Mouse (Mus musculus): Measurements from ENCODE around the gene Icam4. TPM values are rescaled to one million over a fixed set of nuclear protein-coding genes. Genes with fewer than 3 reads are reported as not detected.
"Not testable (repeated sequence)": the region's sequence is repeated elsewhere in the genome, so short reads cannot be mapped to it uniquely, and the experiment has no call there.

Gene Icam4
- polyA plus RNA-seq, 1 experiment from 2014 or later = 2.5 TPM

- Histone ChIP-seq H3K27ac (no peak overlapping the region), H3K27me3 (peaks cover 87% of the 10 kb centered on the region), H3K9me3 (peaks cover 7% of the 10 kb centered on the region; the same call in 1 of the 2 replicates), H3K4me3 (peak overlapping the region; percentile 37), H3K4me2 (replicated peaks) (peak overlapping the region; percentile 64), H3K4me1 (peaks cover 38% of the 10 kb centered on the region; the same call in 1 of the 2 replicates), H3K36me3 (no peaks in the 10 kb centered on the region), H3K9ac (peak overlapping the region; percentile 41; the same call in 1 of the 2 replicates)
- 3% methylated on average over 31 of the region's 31 CpGs for WGBS
- ATAC-seq (ENCODE audit: insufficient number of reproducible peaks, insufficient read depth, low FRiP score, low TSS enrichment) = no peak
Observed at GRCm38 (mm10) chr9:21037481-21037891, 8.3 kb downstream of the Icam4 start.

GRCm38 (mm10) chr9:21039779-21040178 lies 10.6 kb downstream of the Icam4 start:
- peaks cover 66% of the 10 kb centered on the region for H3K27me3 ChIP-seq
- no peak overlapping the region for H3K9ac ChIP-seq
- ATAC-seq (ENCODE audit: insufficient number of reproducible peaks, insufficient read depth, low FRiP score, low TSS enrichment) = no peak
- H3K36me3 ChIP-seq = no peaks in the 10 kb centered on the region
- no peak overlapping the region for H3K27ac ChIP-seq
- H3K4me1 ChIP-seq = peaks cover 23% of the 10 kb centered on the region; the same call in 1 of the 2 replicates
- 70% methylated on average over 3 of the region's 3 CpGs for WGBS
- H3K4me2 ChIP-seq (replicated peaks) = no peak overlapping the region
- peaks cover 7% of the 10 kb centered on the region; the same call in 1 of the 2 replicates for H3K9me3 ChIP-seq
- no peak overlapping the region for H3K4me3 ChIP-seq

DNA sequence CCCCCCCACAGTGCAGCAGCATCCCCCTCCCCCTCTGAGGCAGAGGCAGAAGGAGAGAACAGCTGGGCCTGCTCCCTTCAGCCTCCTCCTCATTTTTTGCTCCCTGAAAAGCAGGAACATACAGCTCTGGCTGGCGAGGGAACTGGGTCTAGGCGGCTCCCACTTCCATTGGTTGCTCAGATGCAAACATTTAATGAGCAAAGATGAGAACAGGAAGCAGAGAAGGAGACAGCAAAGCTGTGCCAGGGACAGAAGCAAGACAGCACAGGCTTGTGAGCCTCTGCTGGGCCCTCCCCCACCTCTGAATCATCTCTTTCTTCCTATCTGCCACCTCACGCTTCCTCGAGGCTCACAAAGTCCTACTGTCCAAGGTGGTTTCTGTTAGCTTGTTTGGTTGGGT lies 12.1 kb downstream of the Icam4 start:
- H3K27ac ChIP-seq = no peak overlapping the region
- H3K27me3 ChIP-seq = peaks cover 52% of the 10 kb centered on the region
- WGBS = 34% methylated on average over 4 of the region's 4 CpGs
- H3K4me2 ChIP-seq (replicated peaks) = no peak overlapping the region
- H3K36me3 ChIP-seq = no peaks in the 10 kb centered on the region
- peaks cover 23% of the 10 kb centered on the region; the same call in 1 of the 2 replicates for H3K4me1 ChIP-seq
- no peak overlapping the region for H3K4me3 ChIP-seq
- ATAC-seq (ENCODE audit: insufficient number of reproducible peaks, insufficient read depth, low FRiP score, low TSS enrichment) = no peak
- H3K9ac ChIP-seq = no peak overlapping the region
- peaks cover 7% of the 10 kb centered on the region; the same call in 1 of the 2 replicates for H3K9me3 ChIP-seq

- no peak overlapping the region for H3K4me3 ChIP-seq
- no peak overlapping the region for H3K27ac ChIP-seq
- H3K9me3 ChIP-seq = peaks cover 7% of the 10 kb centered on the region; the same call in 1 of the 2 replicates
- H3K4me2 ChIP-seq (replicated peaks) = no peak overlapping the region
- no peaks in the 10 kb centered on the region for H3K36me3 ChIP-seq
- peaks cover 31% of the 10 kb centered on the region for H3K27me3 ChIP-seq
- WGBS = 91% methylated on average over 4 of the region's 4 CpGs
- H3K4me1 ChIP-seq = peaks cover 7% of the 10 kb centered on the region; the same call in 1 of the 2 replicates
- H3K9ac ChIP-seq = no peak overlapping the region
- no peak for ATAC-seq (ENCODE audit: insufficient number of reproducible peaks, insufficient read depth, low FRiP score, low TSS enrichment)
Observed at GRCm38 (mm10) chr9:21043563-21043962, 14.4 kb downstream of the Icam4 start.

DNA sequence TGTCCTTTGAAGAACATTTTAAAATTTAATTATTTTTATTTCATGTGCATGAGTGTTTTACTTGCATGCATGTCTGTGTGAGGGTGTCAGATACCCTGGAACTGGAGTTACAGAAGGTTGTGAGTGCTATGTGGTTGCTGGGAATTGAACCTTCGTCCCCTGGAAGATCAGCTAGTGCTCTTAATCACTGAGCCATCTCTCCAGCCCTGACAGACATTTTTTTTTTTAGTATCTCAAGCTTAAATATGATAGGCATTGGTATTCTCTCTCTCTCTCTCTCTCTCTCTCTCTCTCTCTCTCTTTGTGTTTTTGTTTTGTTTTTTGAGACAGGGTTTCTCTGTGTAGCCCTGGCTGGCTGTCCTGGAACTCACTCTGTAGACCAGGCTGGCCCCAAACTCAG lies 15.6 kb downstream of the Icam4 start:
- H3K4me1 ChIP-seq; H3K27ac ChIP-seq; H3K9ac ChIP-seq; H3K36me3 ChIP-seq; ATAC-seq (ENCODE audit: insufficient number of reproducible peaks, insufficient read depth, low FRiP score, low TSS enrichment); H3K9me3 ChIP-seq; H3K4me3 ChIP-seq; H3K4me2 ChIP-seq (replicated peaks): not testable (repeated sequence)
- peaks cover 19% of the 10 kb centered on the region for H3K27me3 ChIP-seq
- WGBS = 58% methylated on average over 1 of the region's 1 CpGs

- Histone ChIP-seq H3K4me1 (peaks cover 7% of the 10 kb centered on the region; the same call in 1 of the 2 replicates), H3K9me3 (no peaks in the 10 kb centered on the region), H3K27ac (no peak overlapping the region), H3K4me3 (no peak overlapping the region), H3K36me3 (no peaks in the 10 kb centered on the region), H3K4me2 (replicated peaks) (no peak overlapping the region), H3K27me3 (peaks cover 14% of the 10 kb centered on the region), H3K9ac (no peak overlapping the region)
- ATAC-seq (ENCODE audit: insufficient number of reproducible peaks, insufficient read depth, low FRiP score, low TSS enrichment) = no peak
- 79% methylated on average over 3 of the region's 3 CpGs for WGBS
Observed at GRCm38 (mm10) chr9:21045235-21045634, 16.1 kb downstream of the Icam4 start.

GRCm38 (mm10) chr9:21051578-21051977 lies 22.4 kb downstream of the Icam4 start:
- Histone ChIP-seq H3K27me3 (no peaks in the 10 kb centered on the region), H3K27ac (no peak overlapping the region), H3K4me3 (no peak overlapping the region), H3K9ac (no peak overlapping the region), H3K4me2 (replicated peaks) (no peak overlapping the region), H3K9me3 (no peaks in the 10 kb centered on the region), H3K4me1 (no peaks in the 10 kb centered on the region), H3K36me3 (no peaks in the 10 kb centered on the region)
- 68% methylated on average over 10 of the region's 10 CpGs for WGBS
- ATAC-seq (ENCODE audit: insufficient number of reproducible peaks, insufficient read depth, low FRiP score, low TSS enrichment) = no peak

DNA sequence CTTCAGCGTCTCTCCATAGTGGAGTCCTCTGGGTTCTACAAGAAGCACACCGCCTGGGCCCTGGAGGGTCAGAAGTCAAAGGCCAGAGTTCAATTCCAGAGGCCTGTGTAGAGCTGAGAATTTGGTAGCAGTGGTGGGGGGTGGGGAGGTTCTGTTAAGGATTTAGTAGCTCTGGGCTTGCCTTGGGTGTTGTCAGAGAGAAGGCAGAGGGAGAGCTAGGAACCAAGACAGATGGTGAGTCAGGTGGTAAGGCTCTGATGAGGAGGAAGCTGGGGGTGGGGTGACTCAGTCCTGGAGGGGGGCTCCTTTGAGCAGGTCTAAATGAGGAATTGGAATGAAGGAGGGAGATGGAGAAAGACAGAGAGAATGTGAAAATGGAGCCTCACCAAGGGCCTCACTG lies 33.8 kb downstream of the Icam4 start:
- no peak overlapping the region for H3K27ac ChIP-seq
- H3K9me3 ChIP-seq = no peaks in the 10 kb centered on the region
- H3K9ac ChIP-seq = no peak overlapping the region
- no peaks in the 10 kb centered on the region for H3K27me3 ChIP-seq
- H3K4me3 ChIP-seq = no peak overlapping the region
- WGBS = 66% methylated on average over 2 of the region's 2 CpGs
- H3K4me1 ChIP-seq = no peaks in the 10 kb centered on the region
- no peak overlapping the region for H3K4me2 ChIP-seq (replicated peaks)
- ATAC-seq (ENCODE audit: insufficient number of reproducible peaks, insufficient read depth, low FRiP score, low TSS enrichment) = no peak
- H3K36me3 ChIP-seq = peaks cover 33% of the 10 kb centered on the region

DNA sequence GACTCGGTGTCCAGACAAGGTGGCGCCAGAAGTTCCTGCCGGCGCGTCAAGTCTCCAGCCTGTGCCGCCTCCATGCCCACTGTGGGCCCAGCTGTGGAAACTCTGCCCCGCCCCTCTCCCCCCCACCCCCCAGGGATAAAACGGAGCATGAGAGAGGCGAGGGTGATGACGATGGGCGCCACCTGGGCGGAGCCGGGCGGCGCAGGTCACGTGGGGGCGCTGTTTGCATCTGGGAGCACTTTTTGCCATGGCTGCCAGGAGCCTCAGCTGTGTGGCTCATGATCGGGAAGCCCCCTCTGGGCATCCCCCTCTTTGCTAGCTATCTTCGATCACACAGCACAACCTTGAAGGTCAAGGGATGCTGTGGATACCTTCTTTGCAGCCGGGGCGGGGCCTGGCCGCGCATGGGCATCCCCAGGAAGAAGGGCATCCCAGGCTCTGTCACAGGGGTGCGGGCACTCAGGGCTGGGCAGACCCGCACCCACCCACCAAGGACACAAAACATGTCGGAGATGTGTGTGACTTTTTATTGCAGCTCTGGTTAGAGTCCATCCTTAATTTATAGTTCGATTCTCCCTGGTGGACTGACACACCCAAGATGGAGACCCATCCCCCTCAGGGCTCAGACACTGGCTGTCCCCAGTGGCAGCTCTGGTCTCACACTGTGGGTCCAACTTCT lies 38.0 kb downstream of the Icam4 start, which contains the start of gene Zglp1:
Gene Zglp1, minus strand, starts transcription at position 88 of the 679 bp plus-strand sequence.
- H3K4me2 ChIP-seq (replicated peaks) = no peak within 1 kb of the TSS
- H3K36me3 ChIP-seq = peaks cover 50% of the 10 kb centered on the region
- no peaks in the 10 kb centered on the region for H3K27me3 ChIP-seq
- no peaks in the 10 kb centered on the region for H3K9me3 ChIP-seq
- ATAC-seq (ENCODE audit: insufficient number of reproducible peaks, insufficient read depth, low FRiP score, low TSS enrichment) = no peak
- no peak within 1 kb of the TSS for H3K27ac ChIP-seq
- no peak within 1 kb of the TSS for H3K9ac ChIP-seq
- H3K4me1 ChIP-seq = peaks cover under 1% of the 10 kb centered on the region; the same call in 1 of the 2 replicates
- H3K4me3 ChIP-seq = no peak within 1 kb of the TSS
- WGBS = 77% methylated on average over 27 of the region's 27 CpGs

- H3K27ac ChIP-seq = no peak overlapping the region
- no peak for ATAC-seq (ENCODE audit: insufficient number of reproducible peaks, insufficient read depth, low FRiP score, low TSS enrichment)
- peaks cover 6% of the 10 kb centered on the region for H3K4me1 ChIP-seq
- H3K9ac ChIP-seq = peak overlapping the region; percentile 77
- peak overlapping the region; percentile 78 for H3K4me2 ChIP-seq (replicated peaks)
- no peaks in the 10 kb centered on the region for H3K9me3 ChIP-seq
- H3K27me3 ChIP-seq = no peaks in the 10 kb centered on the region
- 15% methylated on average over 4 of the region's 4 CpGs for WGBS
- peaks cover 50% of the 10 kb centered on the region for H3K36me3 ChIP-seq
- peak overlapping the region; percentile 89 for H3K4me3 ChIP-seq
Observed at GRCm38 (mm10) chr9:21072641-21073040, 43.5 kb downstream of the Icam4 start.

DNA sequence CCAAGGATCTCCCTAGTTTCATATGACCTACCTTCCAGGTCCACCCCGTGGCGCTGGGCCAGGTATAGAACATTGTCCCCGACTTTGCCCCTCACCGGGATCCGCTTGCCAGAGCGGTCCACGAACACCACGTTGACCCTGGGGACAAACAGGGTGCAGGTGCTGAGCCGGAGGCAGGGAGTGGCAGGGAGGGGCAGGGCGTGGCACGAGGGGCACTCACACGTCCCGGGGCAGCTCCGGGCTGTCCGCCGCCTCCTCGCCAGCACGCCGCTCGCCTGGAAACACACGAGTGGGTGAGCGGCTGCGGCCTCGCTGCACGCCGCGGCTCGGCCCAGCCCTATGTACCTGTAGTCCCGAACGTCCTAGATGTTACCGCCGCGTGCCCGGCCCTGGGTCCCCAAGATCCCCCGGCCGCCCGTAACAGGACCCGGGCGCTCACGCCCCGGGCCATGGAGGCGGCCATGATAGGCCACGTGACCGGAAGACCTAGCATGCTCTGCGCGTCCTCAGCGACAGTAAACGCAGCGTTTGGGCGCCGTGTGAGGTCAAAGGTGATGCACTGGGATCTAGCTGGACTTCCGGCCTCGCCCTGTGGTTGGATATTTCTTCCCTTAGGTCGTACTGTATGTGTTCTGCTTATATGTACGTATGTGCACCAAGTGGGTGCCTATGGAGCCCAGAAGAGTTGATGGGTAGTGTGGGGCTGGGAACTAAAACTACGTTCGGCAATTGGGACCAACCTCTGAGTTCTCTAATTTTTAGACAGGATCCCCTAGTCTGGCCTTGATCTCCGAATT lies 44.1 kb downstream of the Icam4 start, which contains the start of the genes Gm49373 and Fdx1l:
Gene Gm49373, minus strand, starts transcription at position 53 of the 797 bp plus-strand sequence.
Gene Fdx1l, minus strand, starts transcription at position 571 of the 797 bp plus-strand sequence.
- WGBS = 3% methylated on average over 58 of the region's 58 CpGs
- no peaks in the 10 kb centered on the region for H3K9me3 ChIP-seq
- peaks cover 52% of the 10 kb centered on the region for H3K36me3 ChIP-seq
- peak within 1 kb of the TSS; percentile 89 for H3K4me3 ChIP-seq
- peak within 1 kb of the TSS; percentile 18 for H3K27ac ChIP-seq
- peak within 1 kb of the TSS; percentile 77 for H3K9ac ChIP-seq
- peaks cover 6% of the 10 kb centered on the region for H3K4me1 ChIP-seq
- H3K4me2 ChIP-seq (replicated peaks) = peak within 1 kb of the TSS; percentile 78
- H3K27me3 ChIP-seq = no peaks in the 10 kb centered on the region
- ATAC-seq (ENCODE audit: insufficient number of reproducible peaks, insufficient read depth, low FRiP score, low TSS enrichment) = peak; percentile 81
